Mouse (Mus musculus) ES-Bruce4 (cell line): ENCODE measurements around the gene Rab24. TPM values are rescaled to one million over a fixed set of nuclear protein-coding genes. Genes with fewer than 3 reads are reported as not detected.

Experiments used
- H3K27ac ChIP-seq: 2 replicates; pipeline ENCODE4 v1.5.1; 2012; ENCODE audit warnings: low read length, inconsistent platforms; ENCODE audit not compliant: insufficient read depth
- H3K27me3 ChIP-seq: 2 replicates; pipeline ENCODE4 v1.6.1; 2012; ENCODE audit warnings: mild to moderate bottlenecking, low read length, inconsistent platforms; ENCODE audit not compliant: control insufficient read depth, poor library complexity, insufficient read depth, severe bottlenecking
- H3K36me3 ChIP-seq: 2 replicates; pipeline ENCODE4 v1.6.1; 2012; ENCODE audit warnings: inconsistent platforms, mild to moderate bottlenecking, low read length, moderate library complexity; ENCODE audit not compliant: control insufficient read depth, poor library complexity, insufficient read depth, severe bottlenecking
- H3K4me1 ChIP-seq: one replicate; pipeline ENCODE4 v1.8.1; 2011; ENCODE audit warnings: low read length; ENCODE audit not compliant: control insufficient read depth, insufficient read depth
- H3K4me3 ChIP-seq: 2 replicates; pipeline ENCODE4 v1.5.1; 2011; ENCODE audit warnings: low read depth, mild to moderate bottlenecking, low read length
- H3K9ac ChIP-seq: 2 replicates; pipeline ENCODE4 v1.6.1; 2012; ENCODE audit warnings: low read depth, mild to moderate bottlenecking, inconsistent platforms; ENCODE audit not compliant: poor library complexity, severe bottlenecking
- H3K9me3 ChIP-seq: replicated peaks from 2 replicates; pipeline ENCODE4 v1.6.1; 2012; ENCODE audit warnings: mild to moderate bottlenecking, low read length, inconsistent platforms; ENCODE audit not compliant: control insufficient read depth, poor library complexity, insufficient read depth, severe bottlenecking
- CTCF ChIP-seq: IDR thresholded peaks from one replicate; pipeline ENCODE4 v1.8.1; 2011; ENCODE audit warnings: low read depth, low read length
- EP300 ChIP-seq: IDR thresholded peaks from 2 replicates; pipeline ENCODE4 v1.6.1; 2011; ENCODE audit warnings: low read depth, low read length; ENCODE audit not compliant: insufficient read depth
- POLR2A ChIP-seq: IDR thresholded peaks from one replicate; pipeline ENCODE4 v1.8.1; 2011; ENCODE audit warnings: low read length; ENCODE audit not compliant: insufficient read depth
- polyA plus RNA-seq: library from polyadenylated mRNA; stranded (reverse); fragments of >200 nt; gene quantifications from 2 replicates; pipeline ENCODE4 v1.2.4, GENCODE M21; 2011; ENCODE audit warnings: low read depth; ENCODE audit not compliant: missing spikeins, insufficient read depth, insufficient read length

Gene Rab24
- polyA plus RNA-seq, 1 experiment: 40.5 TPM

GRCm38 (mm10) chr13:55338131-55339054, 16.6 kb upstream of the Rab24 start:
- Histone ChIP-seq H3K4me3 (peak overlapping the region; percentile 18), H3K27ac (peak overlapping the region; percentile 83), H3K9me3 (no peaks in the 10 kb centered on the region), H3K27me3 (no peaks in the 10 kb centered on the region), H3K4me1 (no peaks in the 10 kb centered on the region), H3K36me3 (no peaks in the 10 kb centered on the region), H3K9ac (peak overlapping the region; percentile 42)
- TF ChIP-seq POLR2A (no peak), CTCF (no peak), EP300 (no peak)

DNA sequence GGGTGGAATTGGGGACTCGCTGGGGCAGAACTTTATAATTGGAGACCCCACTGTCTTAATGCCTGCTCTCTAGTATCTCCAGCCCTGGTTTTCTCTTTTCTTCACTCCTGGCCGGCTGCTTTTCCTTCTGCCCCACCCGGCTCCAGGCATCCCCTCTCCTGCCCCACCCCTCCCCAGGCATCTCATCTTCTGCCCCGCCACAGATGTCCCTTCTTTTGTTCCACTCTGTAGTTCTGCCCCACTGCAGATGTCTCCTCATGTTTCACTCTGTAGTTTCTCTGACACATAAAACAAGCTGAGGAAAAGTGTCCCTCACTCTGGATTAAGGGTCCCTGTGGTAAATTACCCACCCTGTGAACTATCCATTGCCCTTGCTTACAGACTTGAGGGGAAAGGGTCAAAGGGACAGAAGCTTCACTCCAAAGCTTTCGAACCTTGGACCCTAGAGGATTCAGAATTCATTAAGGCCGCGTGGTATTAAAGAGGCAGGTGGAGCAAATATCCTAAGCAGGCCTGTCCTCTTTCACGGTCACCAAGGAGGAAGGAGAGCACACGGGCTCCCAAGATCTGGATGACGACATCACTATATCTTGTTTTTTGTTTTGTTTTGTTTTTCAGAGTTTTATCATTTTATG, 15.7 kb upstream of the Rab24 start:
- Histone ChIP-seq H3K4me1 (no peaks in the 10 kb centered on the region), H3K27ac (peak overlapping the region; percentile 68), H3K27me3 (no peaks in the 10 kb centered on the region), H3K4me3 (peak overlapping the region; percentile 6; the same call in 1 of the 2 replicates), H3K36me3 (no peaks in the 10 kb centered on the region), H3K9ac (peak overlapping the region; percentile 42; the same call in 1 of the 2 replicates), H3K9me3 (no peaks in the 10 kb centered on the region)
- no peak for TF ChIP-seq CTCF
- no peak for TF ChIP-seq EP300
- no peak for TF ChIP-seq POLR2A

DNA sequence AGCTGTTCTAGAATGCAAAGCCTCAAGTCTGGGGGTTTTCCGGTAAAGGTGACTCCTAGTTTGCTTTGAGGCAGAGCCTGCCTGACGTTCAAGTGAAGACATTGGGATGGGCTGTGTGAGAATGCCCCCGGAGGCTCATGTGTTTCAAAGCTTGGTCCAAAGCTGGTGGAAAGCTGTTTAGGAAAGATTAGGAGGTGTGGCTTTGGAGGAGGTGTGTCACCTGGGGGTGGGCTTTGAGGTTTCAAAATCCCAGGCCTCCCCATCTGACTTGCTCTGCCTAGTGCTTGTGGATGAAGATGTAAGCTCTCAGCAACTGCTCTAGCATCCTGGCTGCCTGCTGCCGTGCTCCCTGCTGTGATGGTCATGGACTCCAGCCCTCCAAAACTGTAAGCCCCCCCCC, 14.0 kb upstream of the Rab24 start:
- no peak overlapping the region; the same call in 1 of the 2 replicates for H3K27ac ChIP-seq
- no peaks in the 10 kb centered on the region for H3K9me3 ChIP-seq
- H3K4me1 ChIP-seq: peaks cover 4% of the 10 kb centered on the region
- no peak overlapping the region for H3K9ac ChIP-seq
- H3K36me3 ChIP-seq: no peaks in the 10 kb centered on the region
- H3K4me3 ChIP-seq: no peak overlapping the region
- no peaks in the 10 kb centered on the region for H3K27me3 ChIP-seq
- no peak for TF ChIP-seq EP300
- no peak for TF ChIP-seq CTCF
- TF ChIP-seq POLR2A: no peak

DNA sequence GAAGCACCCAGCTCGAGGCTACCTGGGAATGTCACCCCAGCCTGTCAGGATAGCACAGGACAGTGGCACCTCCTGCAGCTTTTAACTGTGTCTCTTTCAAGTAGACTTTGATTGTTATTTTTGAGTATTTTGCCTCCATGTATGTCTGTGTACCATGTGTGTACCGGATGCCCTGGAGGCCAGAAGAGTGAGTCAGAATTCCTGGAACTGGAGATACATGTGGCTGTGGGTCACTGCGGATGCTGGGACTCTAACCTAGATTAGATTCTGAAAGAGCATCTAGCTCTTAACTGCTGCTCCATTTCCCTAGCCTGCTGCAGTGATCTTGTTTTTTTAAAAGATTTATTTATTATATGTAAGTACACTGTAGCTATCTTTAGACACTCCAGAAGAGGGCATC, 10.6 kb upstream of the Rab24 start:
- H3K27ac ChIP-seq: no peak overlapping the region

GRCm38 (mm10) chr13:55330567-55331400, 9.0 kb upstream of the Rab24 start:
- Histone ChIP-seq H3K9ac (peak overlapping the region; percentile 86), H3K9me3 (no peaks in the 10 kb centered on the region), H3K36me3 (0 out of 2 replicates have a peak, but pooled peaks cover 3% of the 10 kb centered on the region)

More for the DNA sequence above, 10.6 kb upstream of the Rab24 start:
- Histone ChIP-seq H3K27me3 (no peaks in the 10 kb centered on the region), H3K9ac (no peak overlapping the region), H3K4me3 (no peak overlapping the region), H3K4me1 (peaks cover 9% of the 10 kb centered on the region), H3K36me3 (no peaks in the 10 kb centered on the region), H3K9me3 (no peaks in the 10 kb centered on the region)
- no peak for TF ChIP-seq POLR2A

More at GRCm38 (mm10) chr13:55330567-55331400, 9.0 kb upstream of the Rab24 start:
- peak overlapping the region; percentile 89 for H3K27ac ChIP-seq
- TF ChIP-seq CTCF (peak; percentile 46), POLR2A (no peak)
- no peaks in the 10 kb centered on the region for H3K27me3 ChIP-seq
- peak overlapping the region; percentile 84 for H3K4me3 ChIP-seq
- peaks cover 9% of the 10 kb centered on the region for H3K4me1 ChIP-seq
